Mouse (Mus musculus) testis, adult 2 months (tissue): Measurements from ENCODE around the gene Arhgap4.

Source experiments
- CTCF ChIP-seq: fragments of 200-500 bp; IDR thresholded peaks from 2 replicates; pipeline ENCODE4 v1.5.1; 2012; ENCODE audit warnings: low read depth, mild to moderate bottlenecking, inconsistent platforms, low read length, moderate library complexity; ENCODE audit not compliant: control insufficient read depth, insufficient read depth, insufficient replicate concordance
- POLR2A ChIP-seq: fragments of 200-500 bp; IDR thresholded peaks from 2 replicates; pipeline ENCODE4 v1.6.1; 2012; ENCODE audit warnings: low read depth, mild to moderate bottlenecking, inconsistent platforms, low read length, moderate library complexity; ENCODE audit not compliant: control insufficient read depth

DNA sequence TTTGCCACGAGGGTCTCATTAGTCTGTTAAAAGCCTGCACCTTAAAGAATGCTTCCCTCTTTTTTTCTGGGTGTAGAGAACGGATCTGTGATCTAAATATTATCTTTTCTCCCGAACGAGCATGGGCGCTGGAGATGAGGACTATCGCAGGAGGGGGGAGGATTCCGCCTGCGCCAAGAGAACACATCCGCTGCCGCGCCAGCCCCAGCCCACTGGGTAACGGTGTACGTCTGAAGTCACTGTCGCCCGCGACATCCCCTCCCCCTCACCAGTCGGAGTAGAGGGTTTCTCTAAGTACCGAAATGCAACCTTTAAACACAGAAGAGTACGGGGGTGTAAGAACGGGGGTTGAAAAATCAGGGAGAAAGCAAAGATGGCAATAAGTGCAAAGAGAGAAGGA lies 43.6 kb upstream of the Arhgap4 start:
- TF ChIP-seq CTCF (no peak), POLR2A (no peak)
